Mouse (Mus musculus) adipocyte (in vitro differentiated cells): ENCODE data around the gene Cit.
"Not testable (repeated sequence)": the region's sequence is repeated elsewhere in the genome, so short reads cannot be mapped to it uniquely, and the experiment has no call there.

Source experiments
- DNase-seq: peaks from one replicate; pipeline ENCODE4 v3.0.0-alpha.2; 2016; ENCODE audit warnings: low spot score

The Cit gene

DNA sequence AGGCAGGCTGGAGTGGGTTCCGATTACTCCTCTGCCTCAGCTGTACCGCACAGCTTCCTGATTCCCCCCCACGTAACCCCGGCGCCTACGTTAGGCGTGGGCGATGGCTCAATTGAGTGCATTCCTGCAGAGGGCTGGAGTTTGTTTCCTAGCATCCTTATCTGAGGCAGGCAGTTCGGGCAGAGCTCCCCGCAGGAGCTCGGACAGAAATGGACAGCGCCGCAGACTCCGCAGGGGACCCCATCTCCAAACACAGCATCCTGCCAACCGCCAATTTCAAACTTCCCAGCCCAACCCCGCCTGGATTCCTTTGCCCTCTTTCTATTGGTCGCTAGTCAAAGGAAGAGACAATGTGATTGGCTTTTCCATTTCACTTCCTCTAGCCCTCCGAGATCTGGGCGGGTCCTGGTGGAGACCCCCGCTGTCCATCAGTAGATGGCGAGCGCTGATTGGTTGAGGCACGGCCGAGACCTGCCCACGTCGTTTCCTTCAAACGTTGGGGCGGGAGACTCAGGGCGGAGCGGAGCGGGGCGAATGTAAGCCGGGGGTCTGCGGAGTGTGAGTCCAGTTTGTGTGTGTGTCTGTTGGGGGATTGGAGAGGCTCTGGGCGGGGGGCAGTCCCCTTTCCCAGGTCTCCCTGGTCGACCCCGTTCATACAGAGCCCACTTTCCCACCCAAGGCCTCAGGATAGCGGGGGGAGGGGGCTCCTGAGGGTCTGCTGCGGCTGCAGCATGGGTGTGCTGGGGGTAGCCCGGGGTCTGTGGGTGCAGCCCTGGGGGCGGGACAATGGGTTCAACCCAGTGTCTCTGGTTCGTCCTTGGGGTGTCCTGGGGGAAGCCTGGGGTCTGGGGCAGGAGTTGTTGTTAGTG is at the start of gene Cit:
Gene Cit, plus strand, starts transcription at position 513 of the 869 bp plus-strand sequence.
- DNase-seq: peak; percentile 80

DNA sequence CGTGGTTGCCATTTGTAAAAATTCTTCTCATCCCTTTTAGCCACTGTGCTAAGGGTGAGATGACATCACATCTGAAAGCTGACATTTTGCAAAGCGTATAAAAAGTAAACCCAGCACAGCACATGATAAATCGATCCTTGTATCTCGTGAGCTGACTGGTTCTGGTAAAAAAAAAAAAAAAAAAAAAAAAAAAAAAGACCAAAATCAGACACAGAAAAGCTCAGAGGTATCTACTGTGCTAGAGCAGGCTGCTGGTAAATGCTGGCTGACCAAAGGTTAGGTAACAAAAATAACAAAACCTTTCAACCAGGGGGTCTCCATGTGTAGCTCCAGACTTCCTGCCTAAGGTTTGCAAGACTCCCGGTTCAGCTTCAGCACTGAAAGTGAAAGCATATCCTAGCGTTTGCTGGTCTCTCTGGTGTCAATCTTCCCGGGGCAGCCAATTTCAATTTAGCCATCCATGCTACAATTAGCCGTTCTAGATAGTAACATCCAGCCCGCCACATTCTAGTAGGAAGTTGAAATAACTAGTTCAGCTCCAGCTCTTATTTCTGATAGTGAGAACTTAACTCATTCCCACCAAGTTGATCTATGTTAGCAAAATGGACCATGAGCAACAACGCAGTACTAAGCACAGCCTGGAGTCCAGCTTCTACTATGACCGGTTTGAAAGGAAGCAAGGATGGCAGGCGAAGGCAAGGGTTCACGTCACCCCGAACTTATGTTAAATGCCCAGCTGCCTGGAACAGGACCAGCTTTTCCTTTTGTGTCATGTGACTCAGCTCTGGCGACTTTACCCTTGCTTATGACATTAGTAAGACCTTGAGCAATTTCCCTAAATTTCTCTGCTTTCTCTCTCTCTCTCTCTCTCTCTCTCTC is 45.8 kb upstream of the Cit start:
- DNase-seq: peak; percentile 5

DNA sequence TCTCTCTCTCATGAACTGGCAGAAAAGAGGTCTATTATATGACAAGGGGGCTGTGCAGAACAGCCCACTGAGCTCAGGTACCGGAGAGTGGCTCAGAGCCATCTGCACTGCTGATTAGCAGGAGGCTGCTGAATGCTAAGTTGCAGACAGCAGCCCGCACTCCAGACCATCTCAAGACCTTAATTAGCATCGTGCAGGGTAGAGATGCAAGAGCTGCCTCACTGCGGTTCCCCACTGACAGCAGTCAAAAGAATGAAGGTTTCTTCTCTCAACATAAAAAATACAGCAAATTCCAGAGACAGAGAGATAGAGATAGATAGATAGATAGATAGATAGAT is 45.2 kb upstream of the Cit start:
- DNase-seq: no peak

DNA sequence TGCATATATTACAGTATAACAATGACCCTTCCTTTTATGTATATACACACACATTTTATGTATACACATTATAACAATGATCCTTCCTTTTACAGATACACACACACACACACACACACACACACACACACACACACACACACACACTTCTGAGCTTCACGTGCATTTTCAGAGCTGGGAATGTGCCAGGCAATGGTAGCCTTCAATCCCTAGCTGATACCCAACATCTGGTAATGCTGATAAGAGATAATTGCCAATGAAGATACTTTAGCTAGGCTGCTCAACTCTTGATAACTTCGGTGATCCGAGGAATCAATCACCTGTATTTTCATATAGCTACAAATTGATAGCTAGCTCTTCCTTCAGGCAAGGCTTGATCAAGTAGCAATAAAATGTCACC is 32.8 kb upstream of the Cit start:
- DNase-seq: no peak

DNA sequence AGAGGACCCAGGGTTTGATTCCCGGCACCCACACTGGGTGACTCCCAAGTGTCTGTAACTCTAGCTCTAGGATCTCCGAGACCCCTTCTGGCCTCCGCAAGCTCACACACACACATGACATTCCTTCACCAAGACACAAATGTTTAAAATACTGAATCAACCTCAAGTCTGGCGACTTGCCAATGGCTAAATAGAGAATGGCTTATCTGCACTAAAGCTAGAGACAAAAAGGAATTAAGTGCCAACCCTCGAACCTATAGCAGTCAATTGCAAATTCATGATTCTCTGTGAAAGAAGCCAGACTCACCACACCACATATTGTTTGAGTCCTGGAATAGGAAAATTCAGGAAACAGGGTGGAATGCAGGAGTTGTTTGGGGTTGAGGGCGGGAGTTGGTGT is 28.1 kb upstream of the Cit start:
- DNase-seq: no peak

DNA sequence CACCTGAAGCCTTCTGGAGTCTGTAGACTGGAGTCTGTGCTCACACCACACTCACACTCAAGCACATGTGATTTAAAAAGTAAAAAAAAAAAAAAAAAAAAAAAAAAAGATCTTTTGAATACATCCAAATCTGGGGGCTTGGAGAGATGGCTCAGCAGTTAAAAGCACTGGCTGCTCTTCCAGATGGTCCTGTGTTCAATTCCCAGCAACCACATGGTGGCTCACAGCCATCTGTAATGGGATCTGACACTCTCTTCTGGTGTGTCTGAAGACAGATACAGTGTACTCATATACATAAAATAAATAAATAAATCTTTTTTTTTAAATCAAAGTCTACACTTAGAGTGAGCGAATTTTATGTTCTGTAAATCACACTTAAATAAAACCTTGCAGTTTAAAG is 27.4 kb upstream of the Cit start:
- not testable (repeated sequence) for DNase-seq

DNA sequence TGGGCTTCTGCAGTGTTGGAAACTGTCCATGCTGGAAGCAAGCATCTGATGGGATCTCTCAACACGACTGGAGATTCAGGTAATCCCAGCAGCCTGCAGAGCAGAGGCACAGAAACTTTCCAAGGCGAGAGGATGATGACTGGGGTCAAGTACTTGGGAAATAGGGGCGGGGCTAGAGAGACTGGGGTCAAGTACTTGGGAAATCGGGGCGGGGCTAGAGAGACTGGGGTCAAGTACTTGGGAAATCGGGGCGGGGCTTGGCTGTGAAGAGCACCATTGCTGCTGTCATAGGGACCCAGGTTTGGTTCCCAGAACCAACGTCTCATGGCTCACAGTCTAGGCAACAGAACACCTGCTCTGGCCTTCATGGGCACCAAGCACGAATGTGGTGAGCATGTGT is 25.1 kb upstream of the Cit start:
- no peak for DNase-seq

DNA sequence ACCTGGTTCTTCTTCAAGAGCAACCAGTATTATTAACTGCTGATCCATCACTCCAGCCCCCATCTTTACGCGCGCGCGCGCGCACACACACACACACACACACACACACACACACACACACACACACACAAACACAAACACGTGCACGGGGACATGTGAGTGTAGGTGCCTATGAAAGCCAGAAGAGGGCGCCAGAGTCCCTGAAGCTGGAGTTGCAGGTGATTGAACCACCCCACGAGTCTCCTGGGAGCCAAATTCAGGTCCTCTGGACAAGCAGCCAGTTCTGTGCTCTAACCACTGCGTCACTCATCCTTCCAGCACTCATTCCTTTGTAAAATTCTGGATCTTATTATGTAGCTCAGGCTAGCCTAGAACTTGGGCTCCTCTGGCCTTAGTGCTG is 23.9 kb upstream of the Cit start:
- DNase-seq: no peak

DNA sequence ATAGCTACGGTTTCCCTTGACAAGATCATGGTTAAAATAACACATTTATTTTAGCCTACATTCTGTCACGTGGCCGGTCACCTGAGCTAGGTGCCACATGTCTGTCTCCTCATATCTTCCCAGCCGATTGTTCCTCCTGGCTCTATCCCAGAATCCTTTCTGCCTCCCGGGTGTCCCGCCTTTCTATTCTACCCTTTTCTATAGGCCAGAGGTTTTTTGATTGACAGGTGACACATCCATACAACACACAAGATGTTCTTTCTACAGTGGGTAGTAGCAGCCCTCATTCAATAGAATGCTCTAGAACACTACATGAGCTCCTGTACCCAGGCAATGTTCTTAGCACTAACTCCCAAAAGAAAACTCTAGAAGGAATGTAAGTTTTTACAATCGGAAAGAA is 23.2 kb upstream of the Cit start:
- DNase-seq: no peak

DNA sequence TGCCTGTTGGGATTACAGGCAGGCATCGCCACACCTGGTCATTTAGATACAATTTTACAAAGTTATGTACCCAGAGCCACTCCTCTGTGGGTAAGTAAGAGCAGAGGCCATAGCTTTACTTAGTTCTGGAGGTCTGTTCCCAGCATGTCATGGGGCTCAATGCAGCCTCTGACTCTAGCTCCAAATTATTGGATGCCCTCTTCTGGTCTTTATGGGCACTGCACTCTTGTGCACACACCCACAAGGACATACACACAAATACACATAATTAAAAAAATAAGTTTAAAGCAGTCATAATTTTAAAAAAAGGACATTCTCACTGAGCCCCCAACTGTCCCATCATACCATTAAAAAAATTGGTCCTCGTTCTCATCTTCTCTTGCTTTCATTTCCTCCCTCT is 12.3 kb upstream of the Cit start:
- DNase-seq: no peak

DNA sequence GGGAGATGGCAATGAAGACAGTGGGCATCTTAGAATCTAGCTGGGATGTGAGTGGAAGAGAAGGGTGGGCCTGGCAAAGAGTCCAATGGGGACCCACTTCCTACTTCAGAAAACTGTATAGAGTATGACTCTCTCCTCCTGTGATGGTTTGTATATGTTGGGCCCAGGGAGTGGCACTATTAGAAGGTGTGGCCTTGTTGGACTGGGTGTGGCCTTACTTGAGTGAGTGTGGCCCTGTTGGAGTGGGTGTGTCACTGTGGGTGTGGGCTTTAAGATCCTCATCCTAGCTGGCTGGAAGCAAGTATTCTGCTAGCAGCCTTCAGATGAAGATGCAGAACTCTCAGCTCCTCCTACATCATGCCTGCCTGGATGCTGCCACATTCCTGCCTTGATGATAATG is 11.3 kb upstream of the Cit start:
- not testable (repeated sequence) for DNase-seq

DNA sequence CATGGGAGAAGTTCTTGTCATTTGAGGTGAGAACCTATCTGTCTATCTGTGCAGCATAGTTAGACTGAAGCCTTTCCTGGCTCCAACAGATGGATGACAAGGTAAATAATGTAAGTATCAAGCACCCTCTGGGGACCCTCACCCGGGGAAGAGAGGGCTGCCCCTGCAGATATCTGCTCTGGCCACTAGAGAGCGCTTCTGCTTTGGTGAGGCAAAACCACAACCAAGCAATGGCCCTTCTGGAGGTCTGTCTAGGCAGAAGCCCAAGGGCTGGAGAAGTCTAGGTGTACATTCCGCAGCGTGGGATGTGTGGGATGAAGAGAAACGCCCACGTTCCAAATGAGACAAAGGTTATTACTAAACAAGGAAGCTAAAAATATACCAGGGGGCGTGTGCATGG is 9.8 kb upstream of the Cit start:
- no peak for DNase-seq

DNA sequence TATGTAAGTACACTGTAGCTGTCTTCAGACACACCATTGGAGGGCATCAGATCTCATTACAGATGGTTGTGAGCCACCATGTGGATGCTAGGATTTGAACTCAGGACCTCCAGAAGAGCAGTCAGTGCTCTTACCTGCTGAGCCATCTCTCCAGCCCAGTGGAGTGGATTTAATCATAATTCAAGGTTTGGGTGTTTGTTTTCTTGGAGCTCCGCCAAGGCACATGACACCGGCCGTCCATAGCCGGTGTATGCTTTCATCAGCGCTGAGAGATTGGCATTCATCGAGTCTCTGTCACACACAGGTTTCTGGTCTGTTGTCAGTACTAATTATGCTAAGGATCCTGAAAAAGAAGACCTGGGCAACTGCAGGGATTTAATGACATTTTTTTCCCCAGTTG is 7.0 kb upstream of the Cit start:
- DNase-seq: no peak

DNA sequence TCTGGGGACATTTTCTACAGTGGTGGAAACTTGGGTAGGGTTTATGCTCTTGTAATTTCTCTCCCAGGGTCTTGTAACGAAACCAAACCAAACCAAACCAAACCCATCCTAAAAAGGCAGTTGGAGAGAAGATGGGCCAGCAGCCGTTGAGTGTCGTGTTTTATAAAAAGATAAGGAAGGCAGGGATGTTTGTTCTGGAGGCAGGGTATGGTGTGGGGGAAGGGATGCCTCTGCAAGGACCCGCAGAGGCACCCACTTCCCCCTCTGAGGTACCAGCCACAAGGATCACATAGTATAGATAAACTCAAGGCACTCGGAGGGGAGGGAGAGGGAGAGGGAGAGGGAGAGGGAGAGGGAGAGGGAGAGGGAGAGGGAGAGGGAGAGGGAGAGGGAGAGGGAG is 4.6 kb upstream of the Cit start:
- DNase-seq: no peak

DNA sequence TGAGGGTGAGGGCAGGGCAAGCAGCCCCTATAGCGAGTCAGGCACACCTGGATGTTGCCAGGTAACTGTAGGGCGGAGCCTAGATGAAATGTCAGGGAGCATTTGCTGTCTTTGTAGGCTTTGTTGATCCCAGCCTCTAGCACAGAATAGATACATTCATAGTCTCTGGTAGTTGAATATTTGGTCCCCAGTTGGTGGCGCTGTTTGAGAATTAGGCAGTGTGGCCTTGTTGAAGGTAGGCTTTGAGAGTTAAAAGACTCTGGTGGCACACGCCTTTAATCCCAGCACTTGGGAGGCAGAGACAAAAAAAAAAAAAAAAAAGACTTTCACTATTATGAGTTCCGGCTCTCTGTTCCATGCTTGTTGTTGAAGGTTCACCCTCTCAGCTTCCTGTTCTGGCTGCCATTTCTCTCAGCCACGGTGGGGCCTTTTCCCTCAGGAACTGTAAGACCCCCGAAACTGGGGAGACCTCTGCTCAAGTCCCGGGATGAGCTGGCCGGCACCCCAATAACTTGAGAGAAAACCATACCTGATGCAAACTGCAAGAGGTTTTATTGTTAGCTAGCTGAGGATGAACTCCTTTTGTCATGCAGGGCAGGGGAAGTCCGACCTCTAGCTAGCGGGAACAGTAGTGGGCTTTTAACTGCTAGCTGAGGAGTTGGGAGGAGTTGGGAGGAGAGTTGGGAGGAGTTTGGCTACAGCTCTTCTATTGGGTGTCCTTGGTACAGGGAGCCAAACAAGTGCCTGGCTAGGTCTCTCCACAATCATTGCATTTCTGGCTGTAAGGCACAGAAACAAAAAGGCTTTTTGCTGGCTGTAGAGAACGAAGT is 3.9 kb upstream of the Cit start:
- no peak for DNase-seq

DNA sequence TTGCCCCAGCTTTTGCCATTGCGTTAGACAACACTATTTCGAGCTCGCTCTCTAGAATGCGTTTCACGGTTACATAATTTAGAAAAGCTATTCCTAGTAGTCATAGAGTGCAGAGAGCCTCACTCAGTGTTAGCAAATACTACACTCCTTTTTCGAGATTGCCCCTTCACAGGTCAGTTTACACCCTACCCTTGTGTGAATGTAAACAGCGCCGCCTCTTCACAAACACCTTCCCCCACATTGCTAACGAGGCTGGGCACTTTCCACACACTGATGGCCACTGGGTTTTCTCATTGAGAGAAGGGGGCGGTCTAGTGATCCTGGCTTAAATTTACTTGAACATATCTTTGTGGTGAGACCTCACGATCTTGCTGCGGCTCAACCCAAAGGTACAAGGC is 711 bp upstream of the Cit start:
- no peak for DNase-seq

DNA sequence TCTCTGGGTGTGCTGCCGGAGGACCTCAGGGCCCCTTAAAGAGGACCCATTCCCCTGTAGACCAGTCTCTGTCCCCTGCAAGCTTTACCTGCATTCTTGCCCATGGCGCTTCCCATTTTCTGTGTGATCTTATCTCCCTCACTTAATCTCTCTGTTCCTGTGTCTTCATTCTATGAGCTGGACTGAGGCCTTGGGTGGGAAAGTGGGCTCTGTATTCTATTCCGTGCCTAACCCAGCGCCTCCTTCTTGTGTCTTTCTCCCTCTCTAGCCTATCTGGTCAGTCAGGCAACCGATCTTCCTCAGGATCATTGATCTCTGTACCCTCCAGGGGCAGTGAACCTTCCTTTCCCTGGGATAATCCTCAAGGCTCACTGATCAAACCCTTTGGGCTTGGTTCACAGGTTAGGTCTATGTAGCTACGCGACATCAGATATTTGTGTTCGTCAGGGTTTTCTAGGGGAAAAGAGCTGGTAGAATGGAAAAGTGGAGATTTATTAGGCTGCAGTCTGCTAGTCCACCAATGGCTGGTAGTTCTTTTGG is 627 bp downstream of the Cit start:
- DNase-seq: no peak

DNA sequence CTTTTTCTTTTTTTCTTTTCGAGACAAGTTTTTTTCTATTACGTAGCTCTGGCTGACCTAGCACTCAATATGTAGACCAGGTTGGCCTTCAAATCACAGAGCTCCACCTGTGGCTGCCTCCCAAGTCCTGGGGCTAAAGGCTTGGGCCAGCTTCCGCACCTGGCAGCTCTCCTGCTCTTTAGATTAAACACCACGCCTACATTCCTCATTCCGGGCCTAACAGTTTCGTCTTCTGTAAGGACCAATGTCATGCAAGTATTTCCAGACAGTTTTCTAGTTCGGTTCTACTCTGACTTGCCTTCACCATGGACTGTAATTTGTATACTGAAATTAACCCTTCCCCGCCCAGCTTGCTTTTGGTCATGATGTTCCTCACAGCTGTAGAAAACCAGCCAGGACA is 2.1 kb downstream of the Cit start:
- no peak for DNase-seq

DNA sequence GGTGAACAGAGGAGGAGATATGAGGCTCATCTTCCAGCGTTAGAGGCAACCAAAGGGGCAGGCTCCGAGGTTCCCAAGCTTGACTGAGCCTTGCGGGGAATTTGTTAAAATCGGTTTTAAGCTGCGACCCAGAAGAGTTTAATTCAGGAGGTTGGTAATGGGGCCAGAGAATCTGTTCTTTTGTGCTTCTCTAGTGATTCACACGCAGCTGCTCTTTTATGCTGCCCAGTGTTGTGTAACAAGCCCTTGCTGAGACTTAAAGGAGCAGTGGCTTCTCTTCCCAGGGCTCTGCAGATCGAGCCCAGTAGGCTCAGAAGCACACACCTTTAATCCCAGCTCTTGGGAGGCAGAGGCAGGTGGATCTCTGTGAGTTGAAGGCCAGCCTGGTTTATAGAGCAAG is 3.4 kb downstream of the Cit start:
- peak; percentile 38 for DNase-seq

DNA sequence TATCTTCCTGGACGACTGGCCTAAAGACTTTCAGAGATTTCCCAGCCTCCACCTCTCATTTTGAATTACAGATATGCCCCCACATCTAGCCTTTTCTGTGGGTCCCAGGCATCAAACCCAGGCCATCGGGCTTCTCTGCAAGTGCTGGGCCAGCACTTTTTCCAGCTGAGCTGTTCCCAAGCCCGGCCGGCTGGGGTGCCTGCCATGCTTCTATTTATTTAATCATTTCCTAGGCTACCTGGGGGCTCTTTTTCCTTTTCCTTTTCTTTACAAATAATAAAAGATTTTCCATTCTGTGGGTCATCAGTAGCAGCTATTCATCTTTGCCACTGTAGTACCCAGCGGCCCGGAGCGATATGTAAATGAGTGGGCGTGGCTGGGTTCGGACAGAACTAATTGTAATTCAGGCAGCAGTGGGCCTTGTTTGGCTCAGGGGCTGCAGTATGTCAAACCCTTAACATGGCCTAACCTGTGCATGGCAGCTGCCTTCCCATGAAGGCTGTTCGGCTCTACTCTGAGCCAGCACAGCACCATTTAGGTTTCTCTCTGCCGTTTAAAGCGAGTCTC is 4.3 kb downstream of the Cit start:
- DNase-seq: no peak

DNA sequence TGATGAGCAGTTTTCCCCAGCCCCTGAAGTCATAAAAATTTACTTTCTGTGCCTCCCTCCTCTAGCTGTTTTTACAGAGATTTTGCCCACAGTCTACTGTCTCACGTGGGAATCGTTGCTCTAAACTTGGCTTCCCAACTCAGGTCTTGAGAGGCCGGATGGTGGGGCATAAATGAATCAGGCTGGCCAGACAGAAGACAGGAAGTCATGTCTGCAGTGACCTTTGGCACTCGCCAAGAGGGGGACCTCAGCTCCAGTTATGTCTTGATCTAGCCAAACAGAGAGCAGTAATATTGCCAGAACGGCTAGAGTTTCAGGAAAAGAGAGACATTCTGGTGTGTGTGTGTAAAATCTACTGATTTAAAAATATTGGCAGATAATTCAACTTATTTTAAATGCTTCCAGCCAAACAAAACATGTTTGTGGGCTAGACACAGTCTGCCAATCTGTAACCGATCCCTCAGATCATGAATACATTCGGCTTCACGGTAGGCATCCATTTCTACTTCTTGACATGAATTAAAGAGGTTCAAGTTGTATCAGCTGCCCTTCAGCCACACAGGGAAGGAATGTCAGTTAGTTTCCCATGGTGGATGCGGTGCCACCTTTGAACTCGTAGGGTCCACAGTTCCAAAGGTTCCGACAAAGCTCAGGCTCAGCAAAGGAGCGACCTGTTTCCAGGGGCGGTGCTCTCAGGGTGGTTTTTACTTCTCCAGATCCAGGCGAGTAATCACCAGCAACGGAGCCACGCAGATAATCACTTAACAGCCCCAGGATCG is 5.4 kb downstream of the Cit start:
- DNase-seq: no peak
